Comparison of ENCODE assay signal across 16 mouse cellular contexts in genomic region chr7:110809585-110810557, GRCm38 (mm10). TPM values are rescaled to one million over a fixed set of nuclear protein-coding genes. Genes with fewer than 3 reads are reported as not detected.
DNase-seq lines count a peak whose midpoint lies in the region; ATAC-seq and TF ChIP-seq lines count a peak whose summit lies in the region.
"Had no signal": no experiment of that assay in that cellular context is flagged by ENCODE, and none has a peak within 500 bp of the region (broad histone marks: within the 10 kb centered on the region; RNA-seq: fewer than 3 reads in every experiment).

No protein-coding gene starts in this region.

- no peak for DNase-seq in heart, postnatal 4 days
- no peak for DNase-seq in left cerebral cortex, adult 2 months (ENCODE audit: extremely low spot score in 1 of 2, low spot score in 2 of 2)
- DNase-seq in left cerebral cortex, adult 11 months (ENCODE audit: low spot score), result no peak
- DNase-seq in MEL (ENCODE audit: low read depth, low spot score), result no peak
- DNase-seq in embryonic facial prominence, embryonic 14.5 days (ENCODE audit: low spot score), result no peak
- DNase-seq in B cell, adult 2 months, result no peak
- DNase-seq: adrenal gland, postnatal 25 days; cerebellum, adult 9-11 months; heart, postnatal 36 days; kidney, adult 11 months; kidney, postnatal 25 days; liver, embryonic 13.5 days; lung, postnatal 36 days; right cerebral cortex, postnatal 4 days had no signal

- H3K27ac ChIP-seq in heart, embryonic 16.5 days (ENCODE audit: low read length), result peak overlapping the region; percentile 1; the same call in 1 of the 2 replicates
- H3K27ac ChIP-seq in left cerebral cortex, adult 2 months, result peak overlapping the region; percentile 45
- H3K27ac ChIP-seq in MEL (ENCODE audit: control insufficient read depth, low read depth, low read length), result no peak overlapping the region
- H3K27ac ChIP-seq in embryonic facial prominence, embryonic 14.5 days (replicated peaks; ENCODE audit: low read depth, low read length), result peak overlapping the region; percentile 8; the same call in 1 of the 2 replicates
- H3K27ac ChIP-seq: liver, embryonic 13.5 days; midbrain, embryonic 12.5 days had no signal

- H3K36me3 ChIP-seq in heart, embryonic 16.5 days (ENCODE audit: control insufficient read depth, insufficient read depth), result no peaks in the 10 kb centered on the region
- peaks cover 0 to 3% of the 10 kb centered on the region in 2 experiments; a peak in 1 of 4 replicates for H3K36me3 ChIP-seq in MEL (ENCODE audit: control insufficient read depth in 1 of 2, insufficient read depth in 2 of 2, low read length in 2 of 2)
- H3K36me3 ChIP-seq in embryonic facial prominence, embryonic 14.5 days (ENCODE audit: control insufficient read depth, insufficient read depth, low read length), result peaks cover 5% of the 10 kb centered on the region; the same call in 1 of the 2 replicates
- H3K36me3 ChIP-seq: midbrain, embryonic 12.5 days had no signal

- no peak for TF ChIP-seq POLR2A in MEL (IDR thresholded peaks at IDR 0.05; ENCODE audit: control insufficient read depth in 1 of 2, insufficient read depth in 1 of 2, low read depth in 1 of 2, low read length in 2 of 2, poor library complexity in 1 of 2)

- H3K4me2 ChIP-seq in heart, embryonic 16.5 days (ENCODE audit: low read depth, low read length), result no peak overlapping the region
- H3K4me2 ChIP-seq in embryonic facial prominence, embryonic 14.5 days (ENCODE audit: low read depth, low read length), result no peak overlapping the region
- H3K4me2 ChIP-seq: liver, embryonic 13.5 days; midbrain, embryonic 12.5 days had no signal

- H3K9me3 ChIP-seq in heart, embryonic 16.5 days (replicated peaks; ENCODE audit: control insufficient read depth, low read length), result no peaks in the 10 kb centered on the region
- no peaks in the 10 kb centered on the region for H3K9me3 ChIP-seq in MEL (replicated peaks; ENCODE audit: insufficient read depth, low read length)
- H3K9me3 ChIP-seq in embryonic facial prominence, embryonic 14.5 days (ENCODE audit: control insufficient read depth, low read length), result no peaks in the 10 kb centered on the region
- H3K9me3 ChIP-seq: liver, embryonic 13.5 days; midbrain, embryonic 12.5 days had no signal

- peaks cover 10% of the 10 kb centered on the region for H3K4me1 ChIP-seq in heart, embryonic 16.5 days (ENCODE audit: control insufficient read depth, insufficient read depth, low read length)
- no peaks in the 10 kb centered on the region for H3K4me1 ChIP-seq in MEL (ENCODE audit: control insufficient read depth in 1 of 2, insufficient read depth in 2 of 2, low read length in 2 of 2)
- no peaks in the 10 kb centered on the region; the same call in 1 of the 2 replicates for H3K4me1 ChIP-seq in embryonic facial prominence, embryonic 14.5 days (ENCODE audit: control insufficient read depth, insufficient read depth, low read length)
- H3K4me1 ChIP-seq: midbrain, embryonic 12.5 days had no signal

- ATAC-seq in heart, embryonic 16.5 days (replicated peaks; ENCODE audit: extremely low read depth, insufficient read depth, low FRiP score), result peak; percentile 53; the same call in 1 of the 2 replicates
- no peak for ATAC-seq in embryonic facial prominence, embryonic 14.5 days (ENCODE audit: low read depth)

- no peaks in the 10 kb centered on the region for H3K27me3 ChIP-seq in heart, embryonic 16.5 days (ENCODE audit: control insufficient read depth, insufficient read depth, low read length)
- H3K27me3 ChIP-seq in MEL (ENCODE audit: control insufficient read depth in 1 of 2, insufficient read depth in 2 of 2, low read length in 2 of 2), result no peaks in the 10 kb centered on the region
- H3K27me3 ChIP-seq in embryonic facial prominence, embryonic 14.5 days (replicated peaks; ENCODE audit: control insufficient read depth, insufficient read depth, low read length), result no peaks in the 10 kb centered on the region
- H3K27me3 ChIP-seq: liver, embryonic 13.5 days; midbrain, embryonic 12.5 days had no signal

- H3K9ac ChIP-seq in heart, embryonic 16.5 days (ENCODE audit: low read length), result no peak overlapping the region
- H3K9ac ChIP-seq in MEL (ENCODE audit: control insufficient read depth, low read depth, low read length, poor library complexity, severe bottlenecking), result no peak overlapping the region
- H3K9ac ChIP-seq in embryonic facial prominence, embryonic 14.5 days (ENCODE audit: low read depth, low read length), result no peak overlapping the region
- H3K9ac ChIP-seq: liver, embryonic 13.5 days; midbrain, embryonic 12.5 days had no signal

- WGBS in heart, embryonic 16.5 days, result 77% methylated on average over 18 of the region's 18 CpGs
- WGBS in embryonic facial prominence, embryonic 14.5 days, result 86% methylated on average over 18 of the region's 18 CpGs

- intact Hi-C loops in left cerebral cortex, adult 2 months (cut with DNase I), result no loop called here

- H3K4me3 ChIP-seq in heart, embryonic 16.5 days (ENCODE audit: low read length), result no peak overlapping the region
- H3K4me3 ChIP-seq in left cerebral cortex, adult 2 months, result no peak overlapping the region
- H3K4me3 ChIP-seq in MEL (ENCODE audit: control insufficient read depth in 1 of 2, insufficient read depth in 1 of 2, low read depth in 2 of 2, low read length in 2 of 2), result no peak overlapping the region
- H3K4me3 ChIP-seq in embryonic facial prominence, embryonic 14.5 days (ENCODE audit: low read depth, low read length), result no peak overlapping the region
- H3K4me3 ChIP-seq: liver, embryonic 13.5 days; midbrain, embryonic 12.5 days had no signal

- TF ChIP-seq EP300 in MEL (IDR thresholded peaks at IDR 0.05; ENCODE audit: low read depth in 1 of 2, low read length in 2 of 2), result no peak

- TF ChIP-seq CTCF in left cerebral cortex, adult 2 months (IDR thresholded peaks at IDR 0.05), result no peak
- TF ChIP-seq CTCF in MEL (IDR thresholded peaks at IDR 0.05 in 2 of 3, conservative IDR thresholded peaks at IDR 0.05 in 1 of 3; ENCODE audit: control insufficient read depth in 1 of 3, insufficient read depth in 1 of 3, low read depth in 2 of 3, low read length in 3 of 3, poor library complexity in 1 of 3, severe bottlenecking in 1 of 3), result no peak

- TF ChIP-seq RAD21 in MEL (IDR thresholded peaks at IDR 0.05; ENCODE audit: low read depth, low read length), result no peak

- no peaks in the 10 kb centered on the region for H3K79me2 ChIP-seq in MEL (ENCODE audit: control insufficient read depth, insufficient read depth, low read length, poor library complexity)

TF ChIP-seq in MEL, 35 proteins besides CTCF, POLR2A, EP300 and RAD21:
- TF ChIP-seq SMC3 (IDR thresholded peaks at IDR 0.05; ENCODE audit: low read depth, low read length) (no peak), POLR2AphosphoS2 (IDR thresholded peaks at IDR 0.05; ENCODE audit: low read length) (0 out of 2 replicates have a peak, but pooled peaks have one; percentile 10)
TF ChIP-seq in MEL: peak in this region for 1.

RNA-seq across cellular contexts. Expression of gene Rnf141, which starts 34.4 kb away (rescaled TPM):
- polyA plus RNA-seq in heart, embryonic 16.5 days (2015; fragmentation: Nextera tagmentation; extraction: Ambion mirVana), result 30.7 and 32.8 TPM in 2 replicates
- 10 to 100 TPM; 51.9 to 57.6 TPM for total RNA-seq in heart, postnatal 4 days (2021)
- 10 to 100 TPM; 72.1 to 72.6 TPM for total RNA-seq in left cerebral cortex, adult 2 months (2021)
- total RNA-seq in MEL (2012; rRNA removed), result 19.7 and 23.3 TPM in 2 replicates
- polyA plus RNA-seq in MEL (2012; ENCODE audit: insufficient read depth in 1 of 2, insufficient read length in 2 of 2, low read depth in 1 of 2, low replicate concordance in 2 of 2, missing spikeins in 1 of 2), result 10 to 100 TPM in 1 of 2 experiments, not detected in 1; 18.8 TPM
- 30.1 and 30.2 TPM in 2 replicates for polyA plus RNA-seq in embryonic facial prominence, embryonic 14.5 days (2014; fragmentation: Nextera tagmentation; extraction: Ambion mirVana)

RNA-seq across cellular contexts. Expression of gene Ampd3, which starts 41.9 kb away (rescaled TPM):
- polyA plus RNA-seq in heart, embryonic 16.5 days (2015; fragmentation: Nextera tagmentation; extraction: Ambion mirVana), result 10.2 and 11.1 TPM in 2 replicates
- 10 to 100 TPM; 23.8 to 30.3 TPM for total RNA-seq in heart, postnatal 4 days (2021)
- total RNA-seq in left cerebral cortex, adult 2 months (2021), result 10 to 100 TPM; 24.4 to 25.3 TPM
- total RNA-seq in MEL (2012; rRNA removed), result 11.7 and 14.8 TPM in 2 replicates
- polyA plus RNA-seq in MEL (2012; ENCODE audit: insufficient read depth in 1 of 2, insufficient read length in 2 of 2, low read depth in 1 of 2, low replicate concordance in 2 of 2, missing spikeins in 1 of 2), result 10 to 100 TPM in 1 of 2 experiments, not detected in 1; 22.3 TPM
- polyA plus RNA-seq in embryonic facial prominence, embryonic 14.5 days (2014; fragmentation: Nextera tagmentation; extraction: Ambion mirVana), result 7.0 and 7.8 TPM in 2 replicates

RNA-seq across cellular contexts. Expression of gene Lyve1, which starts 53.2 kb away (rescaled TPM):
- polyA plus RNA-seq in heart, embryonic 16.5 days (2015; fragmentation: Nextera tagmentation; extraction: Ambion mirVana), result 13.1 and 14.0 TPM in 2 replicates
- total RNA-seq in heart, postnatal 4 days (2021), result 10 to 100 TPM in 1 of 2 experiments, 1 to 10 TPM in 1; 9.0 to 10.2 TPM
- total RNA-seq in left cerebral cortex, adult 2 months (2021), result 1 to 10 TPM; 2.0 to 3.4 TPM
- not detected in 2 replicates for total RNA-seq in MEL (2012; rRNA removed)
- not detected for polyA plus RNA-seq in MEL (2012; ENCODE audit: insufficient read depth in 1 of 2, insufficient read length in 2 of 2, low read depth in 1 of 2, low replicate concordance in 2 of 2, missing spikeins in 1 of 2)
- 19.5 and 20.1 TPM in 2 replicates for polyA plus RNA-seq in embryonic facial prominence, embryonic 14.5 days (2014; fragmentation: Nextera tagmentation; extraction: Ambion mirVana)
